Mouse (Mus musculus) layer of hippocampus, adult 2 months (tissue): ENCODE results near the gene Vwa5a. TPM values are rescaled to one million over a fixed set of nuclear protein-coding genes. Genes with fewer than 3 reads are reported as not detected.

ENCODE experiments used
- DNase-seq, 2 experiments: peaks; one replicate each; pipeline ENCODE4 v3.0.0; 2022; ENCODE audit warnings: low spot score in 2 of 2
- H3K27ac ChIP-seq: fragments of 200-600 bp; 2 replicates; pipeline ENCODE4 v1.8.1; 2022
- H3K4me3 ChIP-seq: fragments of 200-600 bp; 2 replicates; pipeline ENCODE4 v1.8.1; 2022; ENCODE audit warnings: mild to moderate bottlenecking
- CTCF ChIP-seq: fragments of 200-600 bp; conservative IDR thresholded peaks from 2 replicates; pipeline ENCODE4 v1.8.1; 2022; ENCODE audit warnings: antibody characterized with exemption, mild to moderate bottlenecking, moderate library complexity
- long read RNA-seq, 2 experiments: library from polyadenylated mRNA; stranded (forward); transcript quantifications; one replicate each; pipeline ENCODE4 v2.0.0; 2021; ENCODE audit warnings: borderline mapping rate in 2 of 2
- total RNA-seq, 2 experiments: library from RNA; stranded (reverse); gene quantifications; 2 replicates each; pipeline ENCODE4 v1.2.3; 2021

The Vwa5a gene
- 10 to 100 TPM in 1 of 2 experiments, 1 to 10 TPM in 1; 9.6 to 14.1 TPM for total RNA-seq
- long read RNA-seq, experiment 1, full-length matches to known transcripts, result 3 of 7 reads
- long read RNA-seq, experiment 1, partial matches to known transcripts, result 0 of 7 reads
- long read RNA-seq, experiment 1, other reads (novel, unspliced or antisense), result 4 of 7 reads
- long read RNA-seq, experiment 2, full-length matches to known transcripts, result 9 of 14 reads
- long read RNA-seq, experiment 2, partial matches to known transcripts, result 3 of 14 reads
- long read RNA-seq, experiment 2, other reads (novel, unspliced or antisense), result 2 of 14 reads

- DNase-seq, result peak; percentile 10 to 25
- TF ChIP-seq CTCF, result no peak
- Histone ChIP-seq H3K4me3 (peak within 1 kb of the TSS; percentile 62), H3K27ac (peak within 1 kb of the TSS; percentile 67)
Observed at GRCm38 (mm10) chr9:38718102-38718501, at the start of gene Vwa5a. TSS of gene Vwa5a (plus strand) at chr9:38718268.

- no peak for TF ChIP-seq CTCF
- no peak overlapping the region for H3K27ac ChIP-seq
Observed at GRCm38 (mm10) chr9:38672887-38673286, 45.2 kb upstream of the Vwa5a start.

GRCm38 (mm10) chr9:38674501-38674900 is 43.6 kb upstream of the Vwa5a start, which contains the start of gene Olfr918:
TSS of gene Olfr918 (minus strand) at chr9:38674601.
- no peak within 1 kb of the TSS for H3K4me3 ChIP-seq
- no peak within 1 kb of the TSS for H3K27ac ChIP-seq
- no peak for DNase-seq
- no peak for TF ChIP-seq CTCF

More at GRCm38 (mm10) chr9:38672887-38673286, 45.2 kb upstream of the Vwa5a start:
- DNase-seq, result no peak
- H3K4me3 ChIP-seq, result no peak overlapping the region

GRCm38 (mm10) chr9:38718927-38719441 is 916 bp downstream of the Vwa5a start:
- no peak for DNase-seq
- TF ChIP-seq CTCF, result no peak
- peak overlapping the region; percentile 62 for H3K4me3 ChIP-seq
- H3K27ac ChIP-seq, result peak overlapping the region; percentile 67; the same call in 1 of the 2 replicates

DNA sequence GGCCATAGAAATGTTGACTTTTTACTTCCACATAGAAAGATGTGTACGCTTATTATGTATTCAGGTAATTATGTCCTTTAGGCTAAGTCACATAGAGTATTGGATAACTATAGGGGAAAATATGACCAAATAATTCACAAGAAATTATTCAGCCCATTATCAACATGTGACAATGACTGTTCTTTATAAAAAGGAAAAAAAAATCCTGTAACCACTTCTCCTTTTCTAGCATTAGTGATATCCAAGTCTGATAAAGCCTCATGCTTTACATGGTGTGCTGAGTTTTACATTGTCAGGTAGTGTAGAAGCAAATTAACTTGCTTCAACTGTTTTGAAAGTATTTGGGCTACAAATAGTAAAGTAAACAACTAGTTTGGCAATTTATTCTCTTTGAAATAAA is 6.0 kb downstream of the Vwa5a start:
- no peak for TF ChIP-seq CTCF
- DNase-seq, result no peak
- Histone ChIP-seq H3K4me3 (no peak overlapping the region), H3K27ac (no peak overlapping the region)

DNA sequence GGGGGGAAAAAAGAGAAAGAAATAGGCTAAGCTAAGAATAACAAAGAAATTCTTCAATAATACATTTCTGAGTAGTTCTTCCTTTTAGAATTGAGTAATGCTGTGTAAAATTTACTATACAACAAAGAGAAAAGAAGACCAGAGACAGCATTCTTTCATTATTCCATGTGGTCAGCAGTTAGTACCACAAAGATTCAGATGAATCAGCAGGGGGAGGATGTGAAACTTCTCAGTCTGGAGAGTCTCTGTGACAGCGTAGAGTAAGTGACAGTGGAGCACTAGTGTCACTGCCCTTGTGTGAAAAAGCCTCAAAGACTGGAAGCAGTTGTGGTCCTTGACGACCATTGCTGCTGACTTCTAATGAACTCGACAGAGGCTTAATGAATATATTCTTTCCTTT is 10.2 kb downstream of the Vwa5a start:
- DNase-seq, result no peak
- H3K27ac ChIP-seq, result no peak overlapping the region
- TF ChIP-seq CTCF, result no peak
- no peak overlapping the region for H3K4me3 ChIP-seq

- no peak for TF ChIP-seq CTCF
- no peak for DNase-seq
- H3K27ac ChIP-seq, result no peak overlapping the region
- H3K4me3 ChIP-seq, result no peak overlapping the region
Observed at GRCm38 (mm10) chr9:38741408-38741807, 23.3 kb downstream of the Vwa5a start.

GRCm38 (mm10) chr9:38744619-38745315 is 26.7 kb downstream of the Vwa5a start:
- no peak for DNase-seq
- TF ChIP-seq CTCF, result no peak

DNA sequence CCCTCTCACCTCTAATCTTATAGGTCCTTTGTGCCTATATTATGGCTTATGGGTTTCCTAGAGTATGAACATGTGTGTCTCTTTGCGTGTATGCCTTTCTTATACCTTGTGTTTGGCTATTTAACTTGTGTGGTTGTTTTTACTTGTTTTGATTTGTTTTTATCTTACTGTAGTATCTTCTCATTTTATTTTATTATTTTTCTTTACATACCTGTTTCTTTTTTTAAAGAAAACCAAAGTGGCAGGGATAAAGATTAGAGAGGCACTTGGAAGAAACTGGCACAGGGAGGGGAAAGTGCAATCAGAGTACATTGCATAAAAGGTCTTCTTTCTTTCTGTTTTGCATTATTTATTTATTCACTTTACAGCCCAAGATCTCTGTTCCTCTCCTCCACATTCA is 33.9 kb downstream of the Vwa5a start, which contains the start of gene Olfr920:
Gene Olfr920 (plus strand): TSS at position 301 of the 400 bp plus-strand sequence.
- no peak for DNase-seq
- no peak for TF ChIP-seq CTCF
- Histone ChIP-seq H3K27ac (no peak within 1 kb of the TSS), H3K4me3 (no peak within 1 kb of the TSS)

More at GRCm38 (mm10) chr9:38744619-38745315, 26.7 kb downstream of the Vwa5a start:
- no peak overlapping the region for H3K4me3 ChIP-seq
- no peak overlapping the region for H3K27ac ChIP-seq

- TF ChIP-seq CTCF, result no peak
- Histone ChIP-seq H3K27ac (no peak within 1 kb of the TSS), H3K4me3 (no peak within 1 kb of the TSS)
- DNase-seq, result no peak
Observed at GRCm38 (mm10) chr9:38772768-38773167, 54.7 kb downstream of the Vwa5a start, which contains the start of gene Olfr921. TSS of gene Olfr921 (plus strand) at chr9:38773068.

- no peak for DNase-seq
- Histone ChIP-seq H3K4me3 (no peak overlapping the region), H3K27ac (no peak overlapping the region)
- no peak for TF ChIP-seq CTCF
Observed at GRCm38 (mm10) chr9:38792689-38793088, 74.6 kb downstream of the Vwa5a start.

Other genes starting within 250 kb of the Vwa5a start
- gene Olfr905, start 247.2 kb upstream of the Vwa5a start, total RNA-seq, result not detected
- not detected for gene Olfr906, start 231.2 kb upstream of the Vwa5a start, total RNA-seq
- not detected for gene Olfr907, start 222.5 kb upstream of the Vwa5a start, total RNA-seq
- not detected for gene Olfr911-ps1, start 196.7 kb upstream of the Vwa5a start, total RNA-seq
- not detected for gene Olfr910, start 180.4 kb upstream of the Vwa5a start, total RNA-seq
- gene Olfr912, start 138.1 kb upstream of the Vwa5a start, total RNA-seq, result not detected
- gene Olfr913, start 125.5 kb upstream of the Vwa5a start, total RNA-seq, result not detected
- not detected for gene Olfr914, start 113.2 kb upstream of the Vwa5a start, total RNA-seq
- gene Olfr916, start 58.4 kb upstream of the Vwa5a start, total RNA-seq, result not detected
- not detected for gene Olfr917, start 52.4 kb upstream of the Vwa5a start, total RNA-seq
- not detected for gene Olfr918, start 43.7 kb upstream of the Vwa5a start, total RNA-seq
- not detected for gene Olfr919, start 14.6 kb upstream of the Vwa5a start, total RNA-seq
- gene Olfr920, start 34.0 kb downstream of the Vwa5a start, total RNA-seq, result under 1 TPM; 0.05 to 0.10 TPM
- gene Olfr921, start 54.8 kb downstream of the Vwa5a start, total RNA-seq, result not detected
- gene Olfr922, start 96.3 kb downstream of the Vwa5a start, total RNA-seq, result not detected
- gene Olfr923, start 108.3 kb downstream of the Vwa5a start, total RNA-seq, result not detected
- not detected for gene Olfr924, start 126.2 kb downstream of the Vwa5a start, total RNA-seq
- gene Olfr26, start 136.8 kb downstream of the Vwa5a start, total RNA-seq, result not detected
- gene Olfr926, start 158.9 kb downstream of the Vwa5a start, total RNA-seq, result not detected
- gene Olfr930, start 211.5 kb downstream of the Vwa5a start, total RNA-seq, result not detected